Mouse (Mus musculus): ENCODE measurements around the gene Ckb. TPM values are rescaled to one million over a fixed set of nuclear protein-coding genes. Genes with fewer than 3 reads are reported as not detected.
"Not testable (repeated sequence)": the region's sequence is repeated elsewhere in the genome, so short reads cannot be mapped to it uniquely, and the experiment has no call there.

Ckb gene
- 1,500 and 1,731 TPM in 2 replicates for polyA plus RNA-seq (2015; fragmentation: Nextera tagmentation; extraction: Ambion mirVana)

- under 1% methylated on average over 31 of the region's 31 CpGs for WGBS
- H3K9ac ChIP-seq (replicated peaks) = peak within 1 kb of the TSS; percentile 98
- H3K9me3 ChIP-seq (replicated peaks) = no peaks in the 10 kb centered on the region
- H3K36me3 ChIP-seq = peaks cover 8% of the 10 kb centered on the region
- peak within 1 kb of the TSS; percentile 87 for H3K4me2 ChIP-seq
- ATAC-seq (ENCODE audit: low FRiP score) = peak; percentile 90
- 0 out of 2 replicates have a peak, but pooled peaks cover 3% of the 10 kb centered on the region for H3K27me3 ChIP-seq (replicated peaks)
- H3K4me3 ChIP-seq (replicated peaks) = peak within 1 kb of the TSS; percentile 91
- H3K4me1 ChIP-seq = peaks cover 51% of the 10 kb centered on the region
- H3K27ac ChIP-seq (replicated peaks) = peak within 1 kb of the TSS; percentile 93
Measured at GRCm38 (mm10) chr12:111672176-111672575, at the start of gene Ckb. Gene Ckb (minus strand): TSS chr12:111672338.

DNA sequence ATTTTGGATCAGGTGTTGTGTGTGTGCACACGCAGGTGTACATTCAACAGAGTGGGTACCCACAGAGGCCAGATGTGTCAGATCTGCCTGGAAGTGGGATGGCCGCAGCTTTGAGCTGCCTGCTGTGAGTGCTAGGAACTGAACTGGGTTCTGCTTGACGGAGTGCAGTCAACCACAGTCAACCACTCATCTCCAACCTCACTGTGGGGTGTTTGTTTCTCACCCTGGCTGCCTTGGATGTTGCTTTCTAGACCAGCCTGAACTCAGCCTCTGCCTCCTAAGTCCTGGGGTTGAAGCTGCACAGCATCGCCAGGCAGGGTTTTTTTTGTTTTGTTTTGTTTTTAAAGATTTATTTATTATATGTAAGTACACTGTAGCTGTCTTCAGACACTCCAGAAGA is 48.1 kb upstream of the Ckb start:
- Histone ChIP-seq H3K36me3 (peaks cover 10% of the 10 kb centered on the region), H3K9me3 (replicated peaks) (no peaks in the 10 kb centered on the region), H3K4me1 (peaks cover 5% of the 10 kb centered on the region; the same call in 1 of the 2 replicates), H3K27ac (replicated peaks) (no peak overlapping the region), H3K27me3 (replicated peaks) (no peaks in the 10 kb centered on the region), H3K9ac (replicated peaks) (no peak overlapping the region), H3K4me3 (replicated peaks) (no peak overlapping the region), H3K4me2 (no peak overlapping the region)
- ATAC-seq (ENCODE audit: low FRiP score) = no peak
- 92% methylated on average over 4 of the region's 4 CpGs for WGBS

DNA sequence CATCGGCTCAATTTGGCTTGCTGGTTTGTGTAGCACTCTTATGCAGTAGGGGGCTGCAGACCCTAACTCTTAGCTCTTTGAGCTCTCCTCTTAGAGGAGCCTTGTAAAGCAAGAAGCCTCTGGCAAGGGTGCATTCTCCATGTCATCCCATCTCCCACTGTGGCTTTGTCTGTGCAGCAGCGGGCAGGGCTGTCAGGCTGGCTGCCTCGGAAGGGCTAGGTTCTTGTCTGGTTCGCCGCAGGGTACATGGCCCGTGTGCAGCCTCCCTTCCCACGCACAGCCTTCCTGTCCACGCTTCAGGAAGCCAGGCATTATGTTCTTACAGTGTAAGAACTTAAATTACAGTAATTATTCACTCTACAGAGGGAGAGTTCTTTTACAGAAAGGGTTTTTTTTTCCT is 46.5 kb upstream of the Ckb start:
- Histone ChIP-seq H3K4me3 (replicated peaks) (no peak overlapping the region), H3K4me1 (peaks cover 20% of the 10 kb centered on the region), H3K27me3 (replicated peaks) (no peaks in the 10 kb centered on the region), H3K9ac (replicated peaks) (no peak overlapping the region), H3K4me2 (no peak overlapping the region), H3K36me3 (peaks cover 4% of the 10 kb centered on the region), H3K27ac (replicated peaks) (peak overlapping the region; percentile 29), H3K9me3 (replicated peaks) (no peaks in the 10 kb centered on the region)
- ATAC-seq (ENCODE audit: low FRiP score) = no peak; the same call in 1 of the 2 replicates
- 40% methylated on average over 8 of the region's 8 CpGs for WGBS

DNA sequence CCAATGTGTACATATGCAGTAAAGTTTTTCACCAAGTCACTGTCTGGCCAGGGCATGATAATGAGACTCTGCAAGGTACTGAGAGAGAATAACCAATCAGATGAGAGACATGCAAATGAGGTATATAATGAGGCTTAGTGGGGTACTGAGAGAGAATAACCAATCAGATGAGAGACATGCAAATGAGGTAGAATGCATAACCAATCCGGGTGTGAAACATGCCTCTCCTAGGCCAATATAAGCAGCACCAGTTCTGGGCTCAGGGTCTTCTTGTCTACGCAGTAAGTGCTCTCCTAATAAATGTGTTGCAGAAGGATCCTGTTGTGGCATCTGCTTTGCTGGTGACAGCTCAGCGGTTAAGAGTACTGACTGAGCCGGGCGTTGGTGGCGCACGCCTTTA is 44.4 kb upstream of the Ckb start:
- Histone ChIP-seq H3K27ac (replicated peaks) (no peak overlapping the region), H3K9me3 (replicated peaks) (no peaks in the 10 kb centered on the region), H3K27me3 (replicated peaks) (no peaks in the 10 kb centered on the region), H3K4me3 (replicated peaks) (no peak overlapping the region), H3K9ac (replicated peaks) (no peak overlapping the region), H3K4me1 (peaks cover 30% of the 10 kb centered on the region), H3K36me3 (0 out of 2 replicates have a peak, but pooled peaks cover 4% of the 10 kb centered on the region), H3K4me2 (no peak overlapping the region)
- WGBS = 98% methylated on average over 7 of the region's 7 CpGs
- ATAC-seq (ENCODE audit: low FRiP score) = no peak

- Histone ChIP-seq H3K36me3 (peaks cover 25% of the 10 kb centered on the region), H3K4me2 (peak overlapping the region; percentile 80), H3K9ac (replicated peaks) (peak overlapping the region; percentile 92; the same call in 1 of the 2 replicates), H3K4me3 (replicated peaks) (peak overlapping the region; percentile 91), H3K4me1 (peaks cover 32% of the 10 kb centered on the region)
- 80% methylated on average over 6 of the region's 6 CpGs for WGBS
- not testable (repeated sequence) for ATAC-seq (ENCODE audit: low FRiP score); H3K27ac ChIP-seq (replicated peaks); H3K27me3 ChIP-seq (replicated peaks); H3K9me3 ChIP-seq (replicated peaks)
Measured at GRCm38 (mm10) chr12:111713880-111714279, 41.7 kb upstream of the Ckb start.

DNA sequence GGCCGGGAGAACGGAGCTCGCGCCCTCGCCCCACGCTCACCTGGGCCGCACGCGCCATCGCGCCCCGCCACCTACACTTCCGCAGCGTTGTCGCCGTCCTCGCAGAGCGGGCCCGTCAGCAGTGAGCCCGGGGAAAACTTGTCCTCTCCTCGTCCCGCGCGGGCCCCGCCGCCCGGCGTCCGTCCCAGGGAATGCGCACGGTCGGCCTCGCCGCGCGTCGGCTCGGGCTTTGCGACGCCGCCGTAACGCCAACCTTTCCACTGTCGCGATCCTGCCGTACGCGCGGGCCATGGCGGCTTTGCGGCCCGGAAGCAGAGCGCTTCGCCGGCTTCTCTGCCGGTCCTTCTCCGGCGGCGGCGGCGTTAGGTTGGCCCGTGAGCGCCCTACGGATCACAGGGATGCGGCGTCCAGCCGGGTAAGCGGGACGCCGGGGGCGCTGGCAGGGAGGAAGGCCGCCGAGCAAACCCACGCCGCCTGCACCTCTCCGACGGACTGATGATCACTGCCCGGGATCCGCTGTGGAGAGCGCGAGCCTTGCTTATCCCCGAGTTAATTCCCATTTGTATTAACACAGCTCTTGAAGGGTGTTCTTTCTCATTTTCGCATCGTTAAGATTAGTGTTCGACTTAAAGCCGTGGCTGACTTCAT is 41.0 kb upstream of the Ckb start, which contains the start of the genes Bag5 and Apopt1:
TSS of gene Bag5 (minus strand) at position 254 of the 648 bp plus-strand sequence.
TSS of gene Apopt1 (plus strand) at position 258 of the 648 bp plus-strand sequence.
- no peaks in the 10 kb centered on the region for H3K27me3 ChIP-seq (replicated peaks)

DNA sequence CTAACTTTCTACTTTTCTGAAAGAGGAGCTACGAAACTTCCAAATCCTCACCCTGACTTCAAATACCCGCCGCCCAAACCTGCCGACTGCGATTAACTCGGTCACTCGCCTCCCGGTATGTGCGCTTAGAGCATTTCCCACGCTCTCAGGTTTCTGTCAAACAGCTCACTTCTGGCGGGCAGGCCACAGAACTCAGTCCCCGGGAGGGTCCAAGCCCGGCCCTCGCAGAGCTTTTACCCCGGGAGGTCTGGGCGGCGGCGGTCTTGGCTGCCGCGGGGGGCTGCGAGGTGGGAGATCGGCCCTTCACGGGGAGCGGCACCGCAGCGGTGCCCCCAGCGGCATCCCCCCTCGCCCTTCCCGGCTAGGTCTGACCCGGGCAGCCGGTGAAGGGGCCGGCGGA is 40.3 kb upstream of the Ckb start:
- 1% methylated on average over 32 of the region's 33 CpGs for WGBS
- Histone ChIP-seq H3K4me3 (replicated peaks) (peak overlapping the region; percentile 91), H3K36me3 (peaks cover 34% of the 10 kb centered on the region), H3K4me1 (peaks cover 27% of the 10 kb centered on the region), H3K27me3 (replicated peaks) (no peaks in the 10 kb centered on the region), H3K27ac (replicated peaks) (peak overlapping the region; percentile 88), H3K9me3 (replicated peaks) (no peaks in the 10 kb centered on the region), H3K9ac (replicated peaks) (peak overlapping the region; percentile 92), H3K4me2 (peak overlapping the region; percentile 80)
- ATAC-seq (ENCODE audit: low FRiP score) = peak; percentile 18

More for the DNA sequence above, 41.0 kb upstream of the Ckb start, which contains the start of the genes Bag5 and Apopt1:
- peaks cover 27% of the 10 kb centered on the region for H3K4me1 ChIP-seq
- under 1% methylated on average over 83 of the region's 86 CpGs for WGBS
- H3K4me2 ChIP-seq = peak within 1 kb of the TSS; percentile 80
- H3K9me3 ChIP-seq (replicated peaks) = no peaks in the 10 kb centered on the region
- peak within 1 kb of the TSS; percentile 91 for H3K4me3 ChIP-seq (replicated peaks)
- peak; percentile 96 for ATAC-seq (ENCODE audit: low FRiP score)
- peak within 1 kb of the TSS; percentile 88 for H3K27ac ChIP-seq (replicated peaks)
- H3K9ac ChIP-seq (replicated peaks) = peak within 1 kb of the TSS; percentile 92
- peaks cover 30% of the 10 kb centered on the region for H3K36me3 ChIP-seq

DNA sequence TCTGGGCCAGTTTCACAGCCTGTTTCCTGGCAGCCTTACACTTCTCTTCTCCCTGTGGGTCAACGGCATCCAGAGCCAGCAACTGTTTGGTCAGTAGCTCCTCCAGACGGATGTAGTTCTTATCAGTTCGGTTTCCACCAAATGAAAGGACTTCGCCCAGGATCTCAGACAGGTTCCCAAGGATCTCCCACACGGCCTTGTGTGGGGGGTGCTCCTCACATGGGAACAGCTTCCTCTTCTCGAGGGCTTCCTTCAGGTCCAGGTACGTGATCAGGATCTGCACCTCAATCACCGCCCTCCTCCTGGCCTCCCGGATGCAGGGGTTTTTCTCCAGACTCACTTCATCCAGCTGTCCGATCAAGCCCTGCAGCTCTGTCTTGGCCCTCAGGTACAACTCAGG is 38.0 kb upstream of the Ckb start:
- Histone ChIP-seq H3K9ac (replicated peaks) (no peak overlapping the region), H3K4me3 (replicated peaks) (no peak overlapping the region), H3K4me2 (no peak overlapping the region), H3K36me3 (peaks cover 33% of the 10 kb centered on the region), H3K27ac (replicated peaks) (no peak overlapping the region), H3K4me1 (peaks cover 29% of the 10 kb centered on the region), H3K9me3 (replicated peaks) (no peaks in the 10 kb centered on the region), H3K27me3 (replicated peaks) (no peaks in the 10 kb centered on the region)
- 95% methylated on average over 10 of the region's 10 CpGs for WGBS
- ATAC-seq (ENCODE audit: low FRiP score) = no peak

DNA sequence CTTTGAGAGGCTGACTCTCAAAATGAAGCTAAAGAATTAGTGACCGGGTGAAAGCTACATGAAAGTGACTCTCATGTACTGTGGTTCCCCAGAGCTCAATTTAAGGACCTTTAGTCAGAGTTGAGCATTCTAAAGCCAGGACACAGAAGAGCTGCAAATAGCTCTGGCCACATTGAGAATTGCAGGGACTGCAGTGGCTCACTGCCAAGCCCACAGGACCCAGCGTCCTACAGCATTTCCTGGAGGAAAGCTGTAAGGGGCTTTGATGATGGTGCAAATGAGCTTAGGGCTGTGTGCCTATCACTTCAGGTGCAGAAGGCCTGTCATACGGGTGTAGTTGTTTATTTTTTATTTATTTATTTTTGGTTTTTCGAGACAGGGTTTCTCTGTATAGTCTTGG is 36.0 kb upstream of the Ckb start:
- WGBS = 79% methylated on average over 4 of the region's 4 CpGs
- Histone ChIP-seq H3K4me1 (peaks cover 24% of the 10 kb centered on the region), H3K4me2 (no peak overlapping the region), H3K4me3 (replicated peaks) (no peak overlapping the region), H3K27me3 (replicated peaks) (no peaks in the 10 kb centered on the region), H3K9ac (replicated peaks) (no peak overlapping the region), H3K36me3 (peaks cover 33% of the 10 kb centered on the region), H3K9me3 (replicated peaks) (no peaks in the 10 kb centered on the region), H3K27ac (replicated peaks) (no peak overlapping the region)
- ATAC-seq (ENCODE audit: low FRiP score) = no peak

GRCm38 (mm10) chr12:111705186-111705973 is 33.2 kb upstream of the Ckb start:
- H3K36me3 ChIP-seq = peaks cover 27% of the 10 kb centered on the region
- H3K9ac ChIP-seq (replicated peaks) = no peak overlapping the region
- H3K4me2 ChIP-seq = no peak overlapping the region
- peaks cover 12% of the 10 kb centered on the region for H3K4me1 ChIP-seq
- no peak for ATAC-seq (ENCODE audit: low FRiP score)
- WGBS = 79% methylated on average over 15 of the region's 15 CpGs
- H3K27me3 ChIP-seq (replicated peaks) = no peaks in the 10 kb centered on the region
- no peak overlapping the region for H3K4me3 ChIP-seq (replicated peaks)
- H3K9me3 ChIP-seq (replicated peaks) = no peaks in the 10 kb centered on the region
- peak overlapping the region; percentile 24 for H3K27ac ChIP-seq (replicated peaks)

- ATAC-seq (ENCODE audit: low FRiP score) = no peak
- H3K4me3 ChIP-seq (replicated peaks) = no peak overlapping the region
- no peak overlapping the region for H3K9ac ChIP-seq (replicated peaks)
- H3K4me2 ChIP-seq = no peak overlapping the region
- peaks cover 12% of the 10 kb centered on the region for H3K4me1 ChIP-seq
- H3K27me3 ChIP-seq (replicated peaks) = no peaks in the 10 kb centered on the region
- H3K27ac ChIP-seq (replicated peaks) = peak overlapping the region; percentile 24
- WGBS = 32% methylated on average over 9 of the region's 9 CpGs
- H3K9me3 ChIP-seq (replicated peaks) = no peaks in the 10 kb centered on the region
- peaks cover 19% of the 10 kb centered on the region for H3K36me3 ChIP-seq
Measured at GRCm38 (mm10) chr12:111704609-111705008, 32.5 kb upstream of the Ckb start.

Data from neural tube, embryonic 15.5 days (tissue).